Mouse (Mus musculus) CH12.LX (cell line): Measurements from ENCODE around the gene Stk35. TPM values are rescaled to one million over a fixed set of nuclear protein-coding genes. Genes with fewer than 3 reads are reported as not detected.

Source experiments
- DNase-seq: peaks from one replicate; pipeline ENCODE4 v3.0.0-alpha.2; 2013; ENCODE audit errors: extremely low read depth
- H3K27ac ChIP-seq: 2 replicates; pipeline ENCODE4 v1.5.1; 2012; ENCODE audit warnings: low read depth, mild to moderate bottlenecking, control low read depth, moderate library complexity; ENCODE audit not compliant: insufficient read depth
- H3K27me3 ChIP-seq: replicated peaks from 2 replicates; pipeline ENCODE3; 2012; ENCODE audit warnings: inconsistent platforms
- H3K36me3 ChIP-seq, 2 experiments: replicated peaks in 1 of 2; 2 replicates each; pipeline versions ENCODE3 to v1.6.1; 2012; ENCODE audit warnings: inconsistent platforms in 1 of 2, low read length in 1 of 2, mild to moderate bottlenecking in 1 of 2, mixed read lengths in 1 of 2, moderate library complexity in 1 of 2; ENCODE audit not compliant: control insufficient read depth in 1 of 2, insufficient read depth in 1 of 2
- H3K4me1 ChIP-seq, 2 experiments: 2 replicates each; pipeline ENCODE4 v1.6.1; 2012; ENCODE audit warnings: inconsistent platforms in 1 of 2, moderate library complexity in 1 of 2; ENCODE audit not compliant: insufficient read depth in 2 of 2, control insufficient read depth in 1 of 2
- H3K4me2 ChIP-seq: 2 replicates; pipeline ENCODE4 v1.6.1; 2012; ENCODE audit warnings: low read depth, mild to moderate bottlenecking, control low read depth; ENCODE audit not compliant: poor library complexity, insufficient read depth, severe bottlenecking
- H3K4me3 ChIP-seq, 3 experiments: fragments of 150-350 bp in 1 of 3; sonication (generic) in 1 of 3; replicated peaks in 1 of 3; 2 replicates each; pipeline versions ENCODE3 to v1.5.1; 2011 to 2012; ENCODE audit warnings: low read depth in 2 of 3, low read length in 2 of 3, mild to moderate bottlenecking in 2 of 3, moderate library complexity in 2 of 3, control low read depth in 1 of 3, improper control_type of control experiment in 1 of 3, inconsistent platforms in 1 of 3, mixed read lengths in 1 of 3; ENCODE audit not compliant: poor library complexity in 1 of 3
- H3K79me2 ChIP-seq: replicated peaks from 2 replicates; pipeline ENCODE4 v1.6.1; 2012; ENCODE audit warnings: mild to moderate bottlenecking, moderate library complexity; ENCODE audit not compliant: control insufficient read depth, poor library complexity, insufficient read depth, severe bottlenecking; ENCODE audit errors: extremely low read depth
- H3K9ac ChIP-seq: 2 replicates; pipeline ENCODE4 v1.6.1; 2012; ENCODE audit warnings: low read depth, mild to moderate bottlenecking, control low read depth, moderate library complexity; ENCODE audit not compliant: insufficient read depth
- H3K9me3 ChIP-seq: replicated peaks from 2 replicates; pipeline ENCODE3; 2012; ENCODE audit warnings: low read length, inconsistent platforms, mixed read lengths
- E2F4 ChIP-seq: IDR thresholded peaks from 2 replicates; pipeline ENCODE4 v1.6.1; 2011; ENCODE audit warnings: low read depth, low read length, improper control_type of control experiment; ENCODE audit not compliant: insufficient replicate concordance
- HCFC1 ChIP-seq: IDR thresholded peaks from 2 replicates; pipeline ENCODE4 v1.6.1; 2012; ENCODE audit warnings: low read depth, mild to moderate bottlenecking, inconsistent platforms, low read length, improper control_type of control experiment
- JUN ChIP-seq: IDR thresholded peaks from 2 replicates; pipeline ENCODE4 v1.6.1; 2011; ENCODE audit warnings: low read depth, mild to moderate bottlenecking, low read length, improper control_type of control experiment, moderate library complexity; ENCODE audit not compliant: insufficient read depth
- JUND ChIP-seq: conservative IDR thresholded peaks from 2 replicates; pipeline ENCODE4 v1.6.1; 2011; ENCODE audit warnings: low read depth, low read length, improper control_type of control experiment
- MAX ChIP-seq: IDR thresholded peaks from 2 replicates; pipeline ENCODE4 v1.6.1; 2011; ENCODE audit warnings: low read length, improper control_type of control experiment
- dilution Hi-C: fragments of 300-500 bp; cut with MboI; formaldehyde crosslinking; loops from 2 replicates; pipeline ENCODE4 v1.14.3; 2020; ENCODE audit warnings: low sequenced_read_pairs; ENCODE audit not compliant: extremely low pct_unique_long_range_greater_than_20kb, extremely low pct_ligation_motif_present
- in situ Hi-C: fragments of 300-500 bp; cut with MboI; formaldehyde crosslinking; loops from 3 replicates; pipeline ENCODE4 v1.14.3; 2019; ENCODE audit warnings: low sequenced_read_pairs, low pct_ligation_motif_present, low pct_unique_long_range_greater_than_20kb, mixed read lengths
- polyA plus RNA-seq: library from polyadenylated mRNA; unstranded; fragments of >175 nt; gene quantifications from 2 replicates; pipeline ENCODE4 v1.2.1, GENCODE M21; 2012; ENCODE audit warnings: low read depth; ENCODE audit not compliant: insufficient read length
- total RNA-seq, 2 experiments: library from RNA; depleted of rRNA; stranded (reverse); fragments of 300-350 nt in 1 of 2; fragments of >200 nt in 1 of 2; gene quantifications; 2 replicates each; pipeline ENCODE4 v1.2.3; 2012 to 2014

The Stk35 gene
- total and polyA plus RNA-seq, 3 experiments: 4.5 to 22.7 (median 7.3) TPM

GRCm38 (mm10) chr2:129880226-129880625 is 79.9 kb downstream of the Stk35 start:
- TF ChIP-seq MAX: no peak
- no peak for TF ChIP-seq HCFC1
- TF ChIP-seq E2F4: no peak
- TF ChIP-seq JUN: no peak
- H3K27me3 ChIP-seq: peaks cover 26% of the 10 kb centered on the region
- H3K4me1 ChIP-seq: peaks cover 4 to 6% of the 10 kb centered on the region in 2 experiments; a peak in 3 of 4 replicates
- H3K36me3 ChIP-seq: no peaks in the 10 kb centered on the region
- in situ Hi-C loops (no loop called here), dilution Hi-C loops (no loop called here)
- no peak for DNase-seq
- H3K9me3 ChIP-seq: peaks cover 2% of the 10 kb centered on the region
- no peak overlapping the region for H3K4me2 ChIP-seq
- no peak overlapping the region for H3K4me3 ChIP-seq
- no peak overlapping the region for H3K9ac ChIP-seq
- H3K79me2 ChIP-seq: no peaks in the 10 kb centered on the region
- no peak overlapping the region for H3K27ac ChIP-seq

GRCm38 (mm10) chr2:129881886-129882285 is 81.6 kb downstream of the Stk35 start:
- no peak for DNase-seq
- H3K9me3 ChIP-seq: peaks cover 2% of the 10 kb centered on the region
- peaks cover 18% of the 10 kb centered on the region for H3K27me3 ChIP-seq
- peaks cover 4 to 6% of the 10 kb centered on the region in 2 experiments; a peak in 3 of 4 replicates for H3K4me1 ChIP-seq
- H3K4me3 ChIP-seq: no peak overlapping the region
- no peaks in the 10 kb centered on the region for H3K36me3 ChIP-seq
- no peak overlapping the region for H3K27ac ChIP-seq
- dilution Hi-C loops: no loop called here
- no peak overlapping the region for H3K4me2 ChIP-seq
- no peaks in the 10 kb centered on the region for H3K79me2 ChIP-seq
- no peak for TF ChIP-seq JUND
- TF ChIP-seq, all 38 proteins: peak for 0
- in situ Hi-C loops: no loop called here
- H3K9ac ChIP-seq: no peak overlapping the region

Other genes starting within 250 kb of the Stk35 start
- gene Sirpa, start 207.7 kb upstream of the Stk35 start, total RNA-seq (2012; rRNA removed): 25.4 and 27.1 TPM in 2 replicates
- 20.4 and 24.2 TPM in 2 replicates for gene Sirpa, start 207.7 kb upstream of the Stk35 start, total RNA-seq (2014; rRNA removed)
- 30.6 and 32.7 TPM in 2 replicates for gene Sirpa, start 207.7 kb upstream of the Stk35 start, polyA plus RNA-seq
- not detected in 2 replicates for gene Pdyn, start 100.7 kb upstream of the Stk35 start, total RNA-seq (2012; rRNA removed)
- gene Pdyn, start 100.7 kb upstream of the Stk35 start, total RNA-seq (2014; rRNA removed): not detected in 2 replicates
- gene Pdyn, start 100.7 kb upstream of the Stk35 start, polyA plus RNA-seq: not detected in 2 replicates
- gene Tgm3, start 211.8 kb downstream of the Stk35 start, total RNA-seq (2012; rRNA removed): not detected in 2 replicates
- not detected in 2 replicates for gene Tgm3, start 211.8 kb downstream of the Stk35 start, total RNA-seq (2014; rRNA removed)
- gene Tgm3, start 211.8 kb downstream of the Stk35 start, polyA plus RNA-seq: not detected in 2 replicates